Mouse (Mus musculus) lung, postnatal 36 days (tissue): ENCODE results near the gene Dennd4c.
A peak's percentile ranks its signal among the peaks of the same experiment; 100 is the strongest.

Experiments used
- DNase-seq: peaks from one replicate; pipeline ENCODE4 v3.0.0; 2022; ENCODE audit warnings: mixed read lengths

The Dennd4c gene

DNA sequence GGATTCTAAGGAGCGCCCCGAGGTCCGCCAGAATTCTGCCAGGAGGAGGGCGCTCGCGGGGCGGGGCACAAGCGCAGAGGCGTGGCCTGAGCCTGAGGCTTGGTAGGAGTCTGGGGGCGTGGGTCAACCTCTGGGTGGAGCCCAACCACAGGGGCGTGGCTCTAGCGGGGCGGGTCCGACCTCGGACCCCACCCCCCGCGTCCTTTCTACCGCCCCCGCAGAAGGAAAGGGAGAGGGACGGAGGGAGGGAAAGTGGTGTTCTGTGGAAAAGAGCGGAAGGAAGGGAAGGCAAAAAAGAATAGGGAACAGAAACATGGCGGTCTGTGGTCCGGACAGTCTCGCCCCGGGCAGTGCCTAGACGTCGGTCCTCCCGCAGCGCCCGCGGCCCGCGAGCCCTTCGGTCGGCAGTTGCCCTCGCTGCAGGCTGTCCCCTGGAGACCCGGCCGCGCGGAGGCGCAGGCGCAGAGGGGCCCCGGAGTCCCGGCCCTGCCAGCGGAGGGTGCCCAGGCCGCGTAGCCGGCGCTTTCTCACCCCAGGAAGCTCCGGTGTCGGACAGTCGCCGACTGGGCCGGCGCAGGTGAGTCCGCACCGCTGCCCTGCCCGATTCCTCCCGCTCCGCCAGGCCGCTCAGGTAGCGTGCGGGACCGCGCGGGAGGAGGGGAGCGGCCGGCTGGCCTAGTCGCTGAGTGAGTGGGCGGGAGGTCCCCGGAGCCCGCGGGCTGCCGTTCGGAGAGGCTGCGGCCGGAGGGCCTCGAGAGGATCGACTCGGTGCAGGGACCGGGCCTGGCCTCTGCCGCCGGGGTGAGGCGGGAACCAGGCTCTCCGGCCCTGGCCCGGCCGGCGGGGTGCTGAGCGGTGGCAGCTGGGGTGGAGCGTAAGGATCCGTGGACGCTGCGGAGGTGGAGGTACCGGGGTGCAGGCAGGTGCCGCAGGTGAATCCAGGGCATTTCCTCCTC lies at the start of gene Dennd4c:
TSS of gene Dennd4c (plus strand) at position 220 of the 956 bp plus-strand sequence.
- DNase-seq = peak; percentile 98

DNA sequence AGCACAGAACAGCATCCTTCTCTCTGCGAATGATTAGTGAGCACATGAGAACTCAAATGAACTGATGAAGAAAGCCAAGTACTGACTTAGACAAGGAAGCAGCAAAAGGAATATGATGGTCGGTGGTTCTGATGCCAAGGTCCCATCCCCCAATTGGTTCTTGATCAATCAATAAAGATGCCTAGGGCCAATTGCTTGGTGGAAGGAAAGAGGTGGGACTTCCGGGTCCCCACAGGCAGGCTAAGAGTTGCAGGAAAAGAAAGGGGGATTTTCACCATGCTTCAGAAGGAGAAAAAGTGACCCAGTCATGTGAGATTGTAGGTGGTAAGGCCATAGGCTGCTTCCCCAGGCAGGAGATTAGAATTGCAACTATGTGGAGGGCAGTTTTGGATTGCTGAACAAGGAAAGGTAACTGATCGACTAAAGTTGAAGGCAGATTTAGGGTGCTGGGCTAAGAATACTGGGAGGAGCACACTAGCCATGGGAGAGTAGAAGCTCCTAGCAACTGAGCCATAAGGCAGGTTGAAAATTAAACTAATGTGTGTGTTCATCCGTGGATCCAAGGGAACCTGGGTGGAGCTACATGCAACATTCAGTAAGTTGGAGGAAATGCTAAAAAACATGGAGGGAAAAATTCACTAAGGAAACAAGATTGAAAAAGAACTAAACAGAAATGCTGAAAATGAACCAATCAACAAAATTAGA lies 49.0 kb upstream of the Dennd4c start:
- DNase-seq = no peak

- DNase-seq = no peak
Measured at GRCm38 (mm10) chr4:86708801-86709200, 39.6 kb upstream of the Dennd4c start.

DNA sequence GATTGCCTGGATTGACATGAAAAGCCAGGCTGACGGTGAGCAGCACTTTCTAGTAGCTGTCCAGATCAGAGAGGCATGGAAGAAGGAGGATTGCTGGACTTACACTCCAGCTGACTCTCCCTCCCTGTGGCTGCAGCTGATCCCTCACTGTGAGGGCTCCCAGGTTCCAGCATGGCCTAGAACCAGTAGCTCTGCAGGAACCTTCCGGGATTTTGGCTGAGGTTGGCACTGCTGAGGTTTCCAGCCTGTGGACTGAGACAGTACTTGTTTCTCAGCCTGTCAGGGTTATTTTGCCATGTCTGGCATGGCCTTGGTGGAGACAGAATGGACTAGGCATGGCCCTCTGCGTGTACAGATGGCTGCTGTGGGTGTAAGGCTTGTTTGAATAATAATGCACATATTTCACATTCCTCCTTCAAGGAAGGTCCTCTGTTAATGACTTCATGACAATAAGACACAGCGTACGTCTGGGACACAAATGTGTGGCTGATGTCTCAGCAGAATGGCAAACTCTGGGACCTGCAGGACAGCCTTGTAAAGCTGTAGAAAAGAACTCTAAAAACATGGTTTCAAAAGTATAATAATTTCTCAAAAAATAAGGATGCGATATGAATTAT lies 38.2 kb upstream of the Dennd4c start:
- DNase-seq = no peak

GRCm38 (mm10) chr4:86710666-86711215 lies 37.6 kb upstream of the Dennd4c start:
- no peak for DNase-seq

DNA sequence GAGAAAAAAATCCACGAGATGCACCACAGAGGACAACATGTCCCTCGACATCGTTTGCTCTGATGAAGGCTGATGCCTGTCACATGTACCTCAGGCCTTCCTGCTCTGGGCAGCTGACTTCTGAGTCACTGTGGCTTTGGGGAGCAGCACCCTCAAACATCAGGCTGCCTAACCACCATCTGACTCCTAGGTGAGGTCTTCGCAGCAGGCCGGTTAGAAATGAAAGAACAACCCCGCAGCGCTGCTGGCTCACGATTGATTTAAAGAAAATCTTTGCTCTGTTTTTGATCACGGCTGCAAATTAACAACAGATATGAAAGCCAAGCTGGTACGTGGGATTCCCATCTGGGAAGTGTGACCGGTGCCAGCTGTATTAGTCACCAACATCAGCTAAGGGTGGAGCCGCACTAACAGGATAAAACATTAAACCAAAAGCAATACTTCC lies 35.6 kb upstream of the Dennd4c start:
- peak; percentile 60 for DNase-seq

GRCm38 (mm10) chr4:86713518-86713917 lies 34.8 kb upstream of the Dennd4c start:
- DNase-seq = no peak

DNA sequence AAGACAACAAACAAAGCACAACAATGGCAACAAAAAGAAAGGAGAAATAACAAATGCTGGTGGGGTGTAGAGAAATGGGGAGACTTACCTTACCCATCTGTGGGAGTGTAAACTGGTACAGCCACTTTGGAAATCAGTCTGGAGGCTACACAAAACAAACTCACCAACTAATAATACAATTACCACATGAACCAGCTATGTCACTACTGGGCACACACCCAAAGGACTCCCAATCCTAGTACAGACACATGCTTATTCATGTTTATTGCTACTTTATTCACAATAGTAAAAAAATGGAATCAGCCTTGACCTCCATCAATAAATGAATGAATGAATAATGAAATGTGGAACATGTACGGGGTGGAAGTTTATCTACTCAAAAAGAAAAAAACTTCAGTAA lies 33.0 kb upstream of the Dennd4c start:
- peak; percentile 34 for DNase-seq

DNA sequence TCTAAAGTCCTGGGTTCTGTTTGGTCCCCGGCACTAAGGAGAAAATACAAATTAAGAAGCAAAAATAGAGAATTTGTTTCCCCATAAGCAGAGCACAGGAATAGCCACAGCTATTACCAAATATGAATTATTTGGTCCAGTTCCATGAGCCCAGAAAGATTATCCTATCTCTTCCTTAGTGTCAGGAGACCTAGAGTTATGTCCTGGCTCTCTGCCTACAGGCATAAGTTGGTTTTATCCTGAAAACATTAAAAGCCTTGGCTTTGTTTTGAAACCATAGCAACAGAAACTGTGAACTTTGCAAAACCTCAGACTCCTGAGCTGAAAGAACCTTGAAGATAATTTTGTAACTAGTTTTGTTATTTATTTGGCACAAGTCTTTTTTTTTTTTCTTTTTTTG lies 31.2 kb upstream of the Dennd4c start:
- peak; percentile 42 for DNase-seq

DNA sequence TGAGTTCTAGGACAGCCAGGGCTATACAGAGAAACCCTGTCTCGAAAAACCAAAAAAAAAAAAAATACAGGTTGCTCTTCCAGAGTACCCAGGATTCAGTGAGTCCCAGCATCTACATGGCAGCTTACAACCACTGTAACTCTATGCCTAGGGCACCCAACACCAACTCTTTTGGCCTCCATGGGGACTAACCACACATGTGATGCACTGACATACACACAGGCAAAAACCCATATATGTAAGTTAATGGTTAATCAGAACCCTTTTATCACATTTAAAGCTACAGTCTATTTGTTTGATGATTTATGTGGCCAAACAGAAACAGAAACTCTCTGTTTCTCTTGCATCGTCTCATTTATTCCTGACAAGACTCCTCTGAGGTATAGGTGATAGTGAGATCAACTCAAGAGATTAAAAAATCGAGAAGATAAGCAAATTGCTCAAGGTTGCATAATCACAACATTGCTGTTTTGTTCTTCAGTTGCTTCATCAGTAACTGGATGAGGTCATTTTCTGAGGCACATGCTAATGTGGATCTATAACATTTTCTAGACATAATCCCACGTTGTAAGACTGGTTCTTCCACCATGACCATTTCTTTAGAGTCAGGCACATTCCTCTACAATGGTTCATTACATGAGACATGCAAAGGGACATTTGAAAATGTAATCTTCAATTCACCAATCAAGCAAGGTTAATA lies 29.3 kb upstream of the Dennd4c start:
- no peak for DNase-seq

DNA sequence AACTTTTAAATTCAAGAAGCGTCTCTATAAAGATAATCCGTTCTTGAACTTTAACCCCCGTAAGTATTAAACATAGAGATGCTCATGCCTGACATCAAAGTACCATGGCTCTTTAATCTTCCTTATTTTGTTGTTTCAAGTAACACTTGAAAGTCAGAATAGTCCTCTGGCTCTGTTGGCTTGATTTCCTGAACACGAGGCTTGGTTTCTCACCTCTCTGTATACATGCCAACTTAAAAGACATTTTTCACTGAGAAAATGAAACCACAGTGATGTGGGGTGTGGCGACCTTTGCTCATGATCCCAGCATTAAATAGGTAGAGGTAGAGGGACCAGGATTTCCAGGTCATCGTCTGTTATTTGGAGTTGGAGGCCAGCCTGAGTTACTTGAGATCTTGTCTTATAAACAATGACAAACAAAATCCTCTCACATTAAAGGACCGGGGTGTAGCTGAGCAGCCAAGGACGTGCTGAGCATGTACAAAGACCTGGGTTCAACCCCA lies 26.4 kb upstream of the Dennd4c start:
- peak; percentile 20 for DNase-seq

DNA sequence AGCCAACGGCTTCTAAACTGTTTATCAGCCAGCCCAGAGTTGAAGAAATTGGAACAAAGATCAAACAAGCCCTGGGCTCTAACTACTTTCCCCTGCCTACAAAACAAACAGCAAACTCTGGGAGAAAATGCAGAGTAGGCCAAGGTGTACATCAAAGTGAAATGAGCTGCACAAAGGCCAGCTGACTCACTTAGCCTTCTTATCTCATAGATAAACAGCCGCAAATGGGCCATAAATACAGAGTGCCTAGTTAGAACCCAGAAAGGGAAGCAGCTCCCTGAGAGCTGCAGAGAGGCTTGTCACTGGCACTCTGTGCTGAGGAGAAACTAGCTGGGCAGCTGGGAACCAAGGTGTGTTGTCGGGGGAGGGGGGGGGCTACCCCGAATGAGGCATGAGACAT lies 23.2 kb upstream of the Dennd4c start:
- no peak for DNase-seq

DNA sequence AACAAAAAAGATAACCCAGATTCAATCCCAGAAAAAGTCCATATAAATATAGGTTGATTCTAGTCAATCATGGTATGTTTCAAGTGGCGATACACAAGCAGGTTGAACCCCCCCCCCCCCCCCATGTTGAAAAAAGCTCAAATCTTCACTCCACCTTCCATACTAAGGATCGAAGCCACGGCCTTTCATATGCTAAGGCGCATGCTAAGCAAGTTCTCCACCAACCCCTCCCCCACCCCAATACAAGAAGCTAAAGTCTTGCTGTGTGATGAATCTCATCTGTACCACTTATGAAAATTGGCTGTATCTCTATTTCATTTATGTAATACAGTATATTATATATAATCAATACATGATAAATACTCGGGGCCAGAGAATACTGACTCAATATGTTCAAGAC lies 22.2 kb upstream of the Dennd4c start:
- no peak for DNase-seq

- no peak for DNase-seq
Measured at GRCm38 (mm10) chr4:86729829-86730228, 18.5 kb upstream of the Dennd4c start.

GRCm38 (mm10) chr4:86734088-86734841 lies 14.1 kb upstream of the Dennd4c start:
- no peak for DNase-seq

DNA sequence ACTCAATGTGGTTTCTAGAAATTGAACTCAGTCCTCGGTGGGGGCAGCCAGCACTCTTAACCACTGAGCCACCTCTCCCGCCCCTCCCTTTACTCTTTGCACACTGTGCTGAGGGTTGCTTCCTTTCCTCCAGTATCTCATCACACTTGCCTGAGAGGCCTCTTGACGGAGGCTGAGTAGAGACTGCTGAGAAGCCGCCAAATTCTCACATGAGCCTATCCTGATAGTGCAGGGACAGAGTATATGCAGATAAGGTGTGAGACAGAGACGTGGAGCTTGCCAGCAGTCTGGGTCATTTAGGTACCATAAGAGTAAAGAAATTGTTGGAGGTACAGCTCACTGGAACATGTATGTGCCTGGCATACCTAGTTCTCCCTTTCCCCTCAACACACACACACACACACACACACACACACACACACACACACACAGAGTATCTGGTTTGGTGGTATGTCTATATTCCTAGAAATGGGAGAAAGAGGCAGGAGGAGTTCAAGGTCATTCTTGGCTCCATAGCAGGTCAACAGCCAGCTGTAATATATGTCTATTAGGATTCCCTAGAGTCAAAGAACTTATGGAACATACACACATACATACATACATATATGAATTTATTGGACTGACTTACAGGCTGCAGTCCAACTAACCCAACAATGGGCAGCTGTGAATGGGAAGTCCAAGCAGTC lies 8.9 kb upstream of the Dennd4c start:
- no peak for DNase-seq

DNA sequence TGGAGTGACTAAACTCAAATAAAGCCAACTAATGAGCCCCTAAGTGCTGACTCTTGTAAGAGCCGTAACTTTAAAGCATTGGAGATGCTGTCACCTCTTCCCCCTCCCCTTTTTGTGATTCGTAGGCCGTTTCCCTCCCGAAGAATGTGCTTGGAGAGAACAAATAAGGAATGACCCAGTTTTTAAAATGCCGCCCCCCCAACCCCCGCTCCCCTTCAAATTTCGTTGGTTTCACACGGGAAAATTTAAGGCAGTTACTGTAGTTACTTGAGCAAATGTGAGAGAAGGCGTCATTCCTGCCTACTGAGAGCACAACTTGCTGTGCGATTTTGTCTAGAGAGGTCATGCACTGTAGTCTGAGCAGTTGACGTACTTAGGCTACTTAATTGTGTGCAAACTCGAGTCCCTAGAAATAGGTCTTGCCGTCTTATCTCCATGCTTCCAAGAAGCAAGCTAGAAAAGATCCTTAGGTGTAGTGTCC lies 1.0 kb downstream of the Dennd4c start:
- peak; percentile 13 for DNase-seq

DNA sequence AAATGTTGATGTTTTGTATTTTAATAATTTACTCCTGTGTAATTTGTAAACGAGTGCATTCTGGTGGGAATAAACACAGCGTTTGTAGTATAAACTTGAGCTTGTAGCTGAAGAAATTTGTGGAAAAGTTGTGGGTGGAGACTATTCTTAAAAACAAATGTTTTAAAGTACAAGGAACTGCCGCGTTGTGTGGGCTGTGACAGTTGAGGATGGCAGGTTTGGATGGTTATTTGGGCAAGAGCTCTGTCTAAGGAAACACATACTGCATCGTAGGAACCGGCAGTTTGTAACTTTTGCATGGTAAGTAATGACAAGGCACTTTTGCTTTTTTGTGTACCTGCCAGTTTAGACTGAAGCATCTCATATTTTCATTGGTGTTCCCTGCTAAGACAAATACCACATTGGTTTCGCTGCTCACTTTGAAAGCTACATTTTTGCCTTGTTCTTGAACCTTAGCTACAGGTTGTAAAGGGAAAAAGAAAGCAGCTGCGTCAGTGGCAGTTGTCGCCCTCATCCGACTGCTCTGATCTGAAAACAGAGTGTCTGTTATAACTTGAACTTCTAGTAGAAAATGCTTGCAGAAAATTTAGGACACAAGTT lies 2.1 kb downstream of the Dennd4c start:
- DNase-seq = peak; percentile 17

GRCm38 (mm10) chr4:86764307-86764706 lies 16.0 kb downstream of the Dennd4c start:
- no peak for DNase-seq

- peak; percentile 46 for DNase-seq
Measured at GRCm38 (mm10) chr4:86777587-86777986, 29.2 kb downstream of the Dennd4c start.
